Mouse (Mus musculus) G1E (cell line): ENCODE measurements around the gene Peli3. TPM values are rescaled to one million over a fixed set of nuclear protein-coding genes. Genes with fewer than 3 reads are reported as not detected.
A peak's percentile ranks its signal among the peaks of the same experiment; 100 is the strongest.

Source experiments
- ATAC-seq: 2 replicates; pipeline ENCODE4 v1.8.0; 2016; ENCODE audit warnings: mild to moderate bottlenecking; ENCODE audit not compliant: insufficient number of reproducible peaks, poor library complexity, low FRiP score, severe bottlenecking; ENCODE audit errors: extremely low read depth
- DNase-seq: peaks from one replicate; pipeline ENCODE4 v3.0.0; 2012; ENCODE audit warnings: low spot score
- H3K27me3 ChIP-seq: 2 replicates; pipeline ENCODE4 v1.6.1; 2012; ENCODE audit warnings: mild to moderate bottlenecking, low read length, inconsistent platforms; ENCODE audit not compliant: insufficient read depth
- H3K36me3 ChIP-seq: replicated peaks from 2 replicates; pipeline ENCODE3; 2012; ENCODE audit warnings: mild to moderate bottlenecking, inconsistent platforms
- H3K4me1 ChIP-seq: 2 replicates; pipeline ENCODE4 v1.6.1; 2012; ENCODE audit warnings: low read depth, low read length, inconsistent platforms, mixed read lengths; ENCODE audit not compliant: insufficient read depth
- H3K4me3 ChIP-seq: 2 replicates; pipeline ENCODE4 v1.5.1; 2012; ENCODE audit warnings: low read depth, mild to moderate bottlenecking, inconsistent platforms, low read length, moderate library complexity, mixed read lengths
- H3K9me3 ChIP-seq: replicated peaks from 2 replicates; pipeline ENCODE4 v1.6.1; 2012; ENCODE audit warnings: inconsistent platforms
- CTCF ChIP-seq: IDR thresholded peaks from 2 replicates; pipeline ENCODE4 v1.5.1; 2012; ENCODE audit warnings: low read depth, low read length, inconsistent platforms, mixed read lengths
- GATA1 ChIP-seq: IDR thresholded peaks from 2 replicates; pipeline ENCODE4 v1.6.1; 2012; ENCODE audit warnings: borderline replicate concordance, low read length, inconsistent platforms, mixed read lengths
- GATA2 ChIP-seq: IDR thresholded peaks from 2 replicates; pipeline ENCODE4 v1.6.1; 2012; ENCODE audit warnings: low read depth, low read length, inconsistent platforms, borderline replicate concordance
- POLR2AphosphoS5 ChIP-seq: IDR thresholded peaks from 2 replicates; pipeline ENCODE4 v1.6.1; 2012; ENCODE audit warnings: low read depth, low read length, inconsistent platforms; ENCODE audit not compliant: insufficient replicate concordance
- TAL1 ChIP-seq: conservative IDR thresholded peaks from 2 replicates; pipeline ENCODE4 v1.6.1; 2012; ENCODE audit warnings: low read depth, low read length, inconsistent platforms, mixed read lengths
- polyA plus RNA-seq: library from polyadenylated mRNA; stranded (reverse); fragments of >175 nt; gene quantifications from 2 replicates; pipeline ENCODE4 v1.2.3, GENCODE M21; 2012
- total RNA-seq, 2 experiments: library from RNA; stranded (forward) in 1 of 2; stranded (reverse) in 1 of 2; fragments of 200-1000 nt in 1 of 2; fragments of >200 nt in 1 of 2; fragmentation: Nextera tagmentation in 1 of 2; gene quantifications; 2 replicates each; pipeline ENCODE4 v1.2.3; 2014 to 2017

The Peli3 gene
- total and polyA plus RNA-seq, 3 experiments: 0.05 TPM; not detected in 2

- DNase-seq: no peak
- TF ChIP-seq GATA1 (no peak), POLR2AphosphoS5 (no peak), TAL1 (no peak), GATA2 (no peak), CTCF (no peak)
- ATAC-seq: no peak
- peaks cover 5% of the 10 kb centered on the region for H3K4me1 ChIP-seq
- no peaks in the 10 kb centered on the region for H3K9me3 ChIP-seq
- H3K36me3 ChIP-seq: no peaks in the 10 kb centered on the region
- H3K27me3 ChIP-seq: peaks cover 55% of the 10 kb centered on the region
- no peak overlapping the region for H3K4me3 ChIP-seq
Observed at GRCm38 (mm10) chr19:4937444-4938310, 5.2 kb downstream of the Peli3 start.

GRCm38 (mm10) chr19:4936896-4937295 lies 6.0 kb downstream of the Peli3 start:
- no peak for ATAC-seq
- DNase-seq: no peak
- H3K4me1 ChIP-seq: no peaks in the 10 kb centered on the region
- no peak for TF ChIP-seq TAL1
- TF ChIP-seq POLR2AphosphoS5: no peak
- TF ChIP-seq CTCF: no peak
- no peak for TF ChIP-seq GATA2
- no peak for TF ChIP-seq GATA1
- H3K4me3 ChIP-seq: no peak overlapping the region
- H3K36me3 ChIP-seq: no peaks in the 10 kb centered on the region
- H3K9me3 ChIP-seq: no peaks in the 10 kb centered on the region
- H3K27me3 ChIP-seq: peaks cover 55% of the 10 kb centered on the region

DNA sequence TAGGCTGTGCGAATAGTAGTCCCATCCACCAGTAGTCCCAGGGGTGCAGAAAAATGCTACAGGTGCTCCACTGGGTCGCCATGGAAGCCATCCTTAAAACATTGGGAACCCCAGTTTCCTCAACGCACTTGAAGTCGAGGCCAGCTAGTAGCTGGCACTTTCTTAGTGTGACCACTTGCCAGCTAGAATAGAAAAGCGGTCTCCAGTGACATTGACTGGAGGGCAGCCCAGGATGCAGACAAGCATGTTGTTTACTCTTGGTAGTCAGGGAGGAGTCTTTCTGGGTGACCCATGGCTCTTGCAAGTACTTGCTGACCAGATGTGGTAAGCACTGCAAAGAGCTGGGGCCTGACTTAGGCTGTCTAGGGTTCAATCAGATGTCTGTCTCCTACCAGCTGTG lies 14.1 kb downstream of the Peli3 start:
- Histone ChIP-seq H3K36me3 (peaks cover 32% of the 10 kb centered on the region), H3K9me3 (no peaks in the 10 kb centered on the region), H3K4me1 (peaks cover 35% of the 10 kb centered on the region), H3K27me3 (peaks cover 19% of the 10 kb centered on the region), H3K4me3 (peak overlapping the region; percentile 74; the same call in 1 of the 2 replicates)
- TF ChIP-seq CTCF (no peak), GATA2 (no peak), GATA1 (no peak), POLR2AphosphoS5 (no peak), TAL1 (no peak)
- DNase-seq: no peak
- ATAC-seq: no peak

DNA sequence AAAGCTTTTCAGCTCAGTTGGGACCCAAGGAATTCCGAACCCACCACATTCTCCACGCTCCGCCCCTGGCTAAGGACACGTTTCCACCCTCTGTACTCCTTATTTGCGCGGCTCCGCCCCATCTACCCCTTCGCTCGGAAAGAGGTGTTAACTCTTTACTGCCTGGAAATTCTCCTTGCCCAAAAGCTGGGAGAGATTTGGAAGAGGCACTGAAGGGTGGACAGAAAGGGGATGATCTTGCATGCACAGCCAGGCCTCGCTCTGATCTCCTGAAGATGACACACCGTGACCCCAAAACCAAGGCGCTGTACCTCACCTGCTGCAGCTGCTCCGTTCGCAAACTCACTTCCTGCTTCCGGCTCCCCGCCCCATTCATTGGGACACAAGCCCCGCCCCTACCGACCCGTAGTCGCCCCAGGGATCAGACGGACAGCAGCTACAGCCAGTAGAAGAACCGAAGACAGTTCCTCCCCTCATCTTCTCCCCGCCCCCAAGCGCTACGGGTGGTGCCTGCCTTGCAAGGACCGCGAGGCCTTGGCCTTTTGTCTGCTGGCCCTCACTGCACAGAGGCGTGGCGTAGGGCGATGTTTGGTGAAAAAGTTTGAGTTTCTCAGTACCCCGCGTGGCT lies 14.9 kb downstream of the Peli3 start, which contains the start of gene Dpp3:
TSS of gene Dpp3 (minus strand) at position 384 of the 628 bp plus-strand sequence.
- TF ChIP-seq CTCF: no peak
- TF ChIP-seq GATA2: no peak
- no peak for TF ChIP-seq TAL1
- no peak for TF ChIP-seq GATA1
- no peak for TF ChIP-seq POLR2AphosphoS5
- H3K9me3 ChIP-seq: no peaks in the 10 kb centered on the region
- peak within 1 kb of the TSS; percentile 74 for H3K4me3 ChIP-seq
- H3K36me3 ChIP-seq: peaks cover 40% of the 10 kb centered on the region
- ATAC-seq (peak; percentile 99), DNase-seq (peak; percentile 100)
- peaks cover 18% of the 10 kb centered on the region for H3K27me3 ChIP-seq
- peaks cover 35% of the 10 kb centered on the region for H3K4me1 ChIP-seq

DNA sequence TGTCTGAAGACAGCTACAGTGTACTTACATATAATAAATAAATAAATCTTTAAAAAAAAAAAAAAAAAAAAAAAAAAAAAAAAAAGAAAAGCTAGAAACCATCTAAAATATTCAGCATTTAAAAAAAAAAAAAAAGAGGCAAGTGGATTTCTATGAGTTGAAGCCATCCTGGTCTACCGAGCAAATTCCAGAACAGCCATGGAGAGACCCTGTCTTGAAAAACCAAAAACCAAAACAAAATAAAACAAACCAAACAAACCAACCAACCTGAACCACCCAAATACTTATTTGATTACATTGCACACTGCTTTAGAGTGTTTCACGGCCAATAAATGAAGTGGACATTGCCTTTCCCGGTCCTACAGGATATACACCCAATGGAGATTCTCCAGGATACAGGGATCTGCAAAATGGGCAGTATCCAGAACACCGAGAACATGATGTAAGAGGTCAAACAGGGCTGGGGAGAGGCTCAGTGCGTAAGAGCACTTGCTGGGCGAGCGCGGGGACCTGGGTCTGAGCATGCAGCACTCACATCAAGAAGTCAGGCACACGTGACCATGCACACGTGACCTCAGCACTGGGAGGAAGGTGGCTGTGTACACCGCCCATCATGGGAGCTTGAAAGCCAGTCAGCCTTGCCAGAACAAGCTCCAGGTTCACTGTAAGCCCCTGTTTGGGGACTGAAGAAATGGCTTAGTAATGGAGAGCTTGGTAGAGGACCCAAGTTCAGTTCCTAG lies 17.6 kb downstream of the Peli3 start:
- Histone ChIP-seq H3K36me3 (peaks cover 67% of the 10 kb centered on the region), H3K4me1 (peaks cover 34% of the 10 kb centered on the region), H3K27me3 (no peaks in the 10 kb centered on the region), H3K4me3 (no peak overlapping the region; the same call in 1 of the 2 replicates), H3K9me3 (no peaks in the 10 kb centered on the region)
- DNase-seq: no peak
- no peak for ATAC-seq
- TF ChIP-seq GATA1 (no peak), POLR2AphosphoS5 (no peak), CTCF (no peak), GATA2 (no peak), TAL1 (no peak)

DNA sequence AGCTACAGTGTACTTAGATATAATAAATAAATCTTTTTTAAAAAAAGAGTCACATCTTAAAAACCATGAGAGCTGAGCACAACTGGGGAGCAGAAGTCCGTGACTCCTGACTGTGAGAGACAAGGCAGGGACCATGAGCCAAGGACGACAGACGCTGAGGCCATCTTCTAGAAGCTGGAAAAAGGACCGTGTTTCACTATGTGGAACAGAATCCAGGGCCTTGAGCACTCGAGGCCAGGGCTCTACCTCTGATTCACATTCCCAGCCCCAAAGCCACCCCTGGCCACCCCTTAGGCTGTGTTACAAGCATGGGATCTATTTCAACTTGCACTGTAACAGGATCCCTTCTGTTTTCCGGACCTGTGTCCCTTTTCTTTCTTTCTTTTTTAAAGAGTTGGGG lies 23.3 kb downstream of the Peli3 start:
- Histone ChIP-seq H3K27me3 (no peaks in the 10 kb centered on the region), H3K36me3 (peaks cover 99% of the 10 kb centered on the region), H3K4me1 (no peaks in the 10 kb centered on the region), H3K9me3 (no peaks in the 10 kb centered on the region), H3K4me3 (no peak overlapping the region)
- no peak for ATAC-seq
- no peak for DNase-seq
- no peak for TF ChIP-seq TAL1
- TF ChIP-seq POLR2AphosphoS5: no peak
- no peak for TF ChIP-seq CTCF
- TF ChIP-seq GATA1: no peak
- no peak for TF ChIP-seq GATA2
